Mouse (Mus musculus) liver, postnatal 0 days (tissue): ENCODE results near the gene Gm44579.

ENCODE experiments used
- CTCF ChIP-seq: sonication (generic); IDR thresholded peaks from 2 replicates; pipeline ENCODE4 v1.5.1; 2016; ENCODE audit warnings: antibody characterized with exemption, low read depth
- EP300 ChIP-seq: IDR thresholded peaks from 2 replicates; pipeline ENCODE4 v1.6.1; 2016; ENCODE audit warnings: antibody characterized with exemption, low read depth, mild to moderate bottlenecking

GRCm38 (mm10) chr15:98144861-98145507 lies 75.8 kb downstream of the Gm44579 start:
- no peak for TF ChIP-seq EP300
- no peak for TF ChIP-seq CTCF
